8 mouse cellular contexts compared by ENCODE assay signal in genomic region chr5:130073026-130073425, GRCm38 (mm10). TPM values are rescaled to one million over a fixed set of nuclear protein-coding genes. Genes with fewer than 3 reads are reported as not detected.
DNase-seq lines count a peak whose midpoint lies in the region; ATAC-seq and TF ChIP-seq lines count a peak whose summit lies in the region.

Tpst1 (plus strand) TSS chr5:130073326.

- in situ Hi-C loops in ES-E14 (cut with MboI; ENCODE audit: low sequenced_read_pairs in 2 of 2, unreplicated experiment in 2 of 2): no loop called here

- no peak within 1 kb of the TSS for H3K9ac ChIP-seq in ES-E14 (ENCODE audit: insufficient read depth, low read depth, low read length, poor library complexity, severe bottlenecking)
- H3K9ac ChIP-seq in forebrain, embryonic 15.5 days (replicated peaks): no peak within 1 kb of the TSS
- H3K9ac ChIP-seq in neural tube, embryonic 13.5 days: no peak within 1 kb of the TSS

- ATAC-seq in forebrain, embryonic 15.5 days (replicated peaks): no peak
- ATAC-seq in neural tube, embryonic 13.5 days (ENCODE audit: low read depth): no peak
- no peak for ATAC-seq in erythroblast, adult 5-6 weeks (replicated peaks; ENCODE audit: low FRiP score, poor library complexity, severe bottlenecking)

- no peaks in the 10 kb centered on the region for H3K27me3 ChIP-seq in forebrain, embryonic 15.5 days
- no peaks in the 10 kb centered on the region for H3K27me3 ChIP-seq in neural tube, embryonic 13.5 days

- H3K36me3 ChIP-seq in ES-E14 (ENCODE audit: control insufficient read depth, insufficient read depth, low read length, poor library complexity, severe bottlenecking): no peaks in the 10 kb centered on the region
- H3K36me3 ChIP-seq in forebrain, embryonic 15.5 days: no peaks in the 10 kb centered on the region
- H3K36me3 ChIP-seq in neural tube, embryonic 13.5 days: no peaks in the 10 kb centered on the region

- no peak within 1 kb of the TSS for H3K4me2 ChIP-seq in forebrain, embryonic 15.5 days (replicated peaks)
- H3K4me2 ChIP-seq in neural tube, embryonic 13.5 days: no peak within 1 kb of the TSS

- DNase-seq in gastrocnemius, postnatal 4 days (ENCODE audit: low spot score in 2 of 2): no peak
- no peak for DNase-seq in gastrocnemius, postnatal 36 days
- no peak for DNase-seq in ES-E14 (ENCODE audit: low read depth, low spot score)
- no peak for DNase-seq in left cerebral cortex, postnatal 10 days (ENCODE audit: extremely low spot score in 1 of 2, low spot score in 2 of 2)
- DNase-seq in cerebellum, adult 11 months: no peak

- H3K27ac ChIP-seq in ES-E14 (ENCODE audit: insufficient read depth, low read depth, low read length, poor library complexity, severe bottlenecking): no peak within 1 kb of the TSS
- no peak within 1 kb of the TSS for H3K27ac ChIP-seq in forebrain, embryonic 15.5 days (replicated peaks)
- no peak within 1 kb of the TSS for H3K27ac ChIP-seq in neural tube, embryonic 13.5 days (replicated peaks)

- peaks cover 0 to 2% of the 10 kb centered on the region in 2 experiments; a peak in 2 of 4 replicates for H3K4me1 ChIP-seq in ES-E14 (ENCODE audit: control insufficient read depth in 2 of 2, insufficient read depth in 2 of 2, low read length in 2 of 2, poor library complexity in 1 of 2)
- H3K4me1 ChIP-seq in forebrain, embryonic 15.5 days: no peaks in the 10 kb centered on the region
- H3K4me1 ChIP-seq in neural tube, embryonic 13.5 days (replicated peaks): no peaks in the 10 kb centered on the region

- H3K9me3 ChIP-seq in ES-E14 (ENCODE audit: control insufficient read depth, insufficient read depth, low read depth, low read length): no peaks in the 10 kb centered on the region
- H3K9me3 ChIP-seq in forebrain, embryonic 15.5 days: no peaks in the 10 kb centered on the region
- 0 out of 2 replicates have a peak, but pooled peaks cover 3% of the 10 kb centered on the region for H3K9me3 ChIP-seq in neural tube, embryonic 13.5 days

- intact Hi-C loops in gastrocnemius, postnatal 36 days (cut with DNase I): no loop called here
- intact Hi-C loops in left cerebral cortex, postnatal 10 days (cut with DNase I): no loop called here

- WGBS in forebrain, embryonic 15.5 days: 92% methylated on average over 6 of the region's 6 CpGs
- WGBS in neural tube, embryonic 13.5 days: 91% methylated on average over 6 of the region's 6 CpGs

- H3K4me3 ChIP-seq in ES-E14 (ENCODE audit: insufficient read depth in 1 of 2, low read depth in 1 of 2, low read length in 2 of 2, poor library complexity in 1 of 2, severe bottlenecking in 1 of 2): no peak within 1 kb of the TSS
- H3K4me3 ChIP-seq in forebrain, embryonic 15.5 days: no peak within 1 kb of the TSS
- no peak within 1 kb of the TSS for H3K4me3 ChIP-seq in neural tube, embryonic 13.5 days

TF ChIP-seq in ES-E14, 5 proteins besides CTCF, POLR2A, EP300 and RAD21:
- TF ChIP-seq ZNF384 (IDR thresholded peaks at IDR 0.05; ENCODE audit: low read depth, low read length) (no peak), CHD2 (IDR thresholded peaks at IDR 0.05; ENCODE audit: low read depth, low read length) (no peak), MAFK (IDR thresholded peaks at IDR 0.05; ENCODE audit: insufficient read depth, low read depth, low read length) (no peak), HCFC1 (IDR thresholded peaks at IDR 0.05; ENCODE audit: borderline replicate concordance, insufficient read depth, low read length) (no peak), ZC3H11A (IDR thresholded peaks at IDR 0.05; ENCODE audit: borderline replicate concordance, low read depth, low read length) (no peak)
TF ChIP-seq in ES-E14: peak in this region for 0.

RNA-seq across cellular contexts. Expression of gene Tpst1, which starts in this region (rescaled TPM):
- 10 to 100 TPM; 40.6 to 41.8 TPM for total RNA-seq in gastrocnemius, postnatal 4 days (2021)
- 1 to 10 TPM; 4.0 to 6.0 TPM for total RNA-seq in gastrocnemius, postnatal 36 days (2021)
- total RNA-seq in ES-E14 (2012; rRNA removed): 51.4 and 59.9 TPM in 2 replicates
- polyA plus RNA-seq in forebrain, embryonic 15.5 days (2015; fragmentation: Nextera tagmentation; extraction: Ambion mirVana): 57.5 and 57.7 TPM in 2 replicates
- total RNA-seq in left cerebral cortex, postnatal 10 days (2021): 10 to 100 TPM; 35.5 to 37.1 TPM
- polyA plus RNA-seq in neural tube, embryonic 13.5 days (2015; fragmentation: Nextera tagmentation; extraction: Ambion mirVana): 56.7 and 59.0 TPM in 2 replicates
- total RNA-seq in erythroblast, adult 5-6 weeks (2015; ENCODE audit: low replicate concordance): 7.9 and 14.4 TPM in 2 replicates
- 2.1 and 3.5 TPM in 2 replicates for total RNA-seq in erythroblast, adult 5-6 weeks (2017; ENCODE audit: low replicate concordance)
